Mouse (Mus musculus) lung, postnatal 10 days (tissue): ENCODE measurements around the gene Atp8a1.
A peak's percentile ranks its signal among the peaks of the same experiment; 100 is the strongest.

Experiments used
- DNase-seq: peaks from one replicate; pipeline ENCODE4 v3.0.0; 2021

The Atp8a1 gene

GRCm38 (mm10) chr5:67847253-67848165, at the start of gene Atp8a1:
Atp8a1 (minus strand) TSS chr5:67847434.
- DNase-seq: peak; percentile 99

GRCm38 (mm10) chr5:67884422-67885210, 37.4 kb upstream of the Atp8a1 start:
- no peak for DNase-seq

GRCm38 (mm10) chr5:67883564-67884171, 36.4 kb upstream of the Atp8a1 start:
- DNase-seq: peak; percentile 6

GRCm38 (mm10) chr5:67871414-67871813, 24.2 kb upstream of the Atp8a1 start:
- no peak for DNase-seq

GRCm38 (mm10) chr5:67866221-67866620, 19.0 kb upstream of the Atp8a1 start:
- no peak for DNase-seq

- no peak for DNase-seq
These were observed 18.4 kb upstream of the Atp8a1 start for GRCm38 (mm10) chr5:67865670-67866069.

- no peak for DNase-seq
These were observed 17.4 kb upstream of the Atp8a1 start for GRCm38 (mm10) chr5:67864508-67865060.

GRCm38 (mm10) chr5:67863950-67864391, 16.7 kb upstream of the Atp8a1 start:
- DNase-seq: no peak

- DNase-seq: no peak
These were observed 7.9 kb upstream of the Atp8a1 start for GRCm38 (mm10) chr5:67854963-67855606.

- no peak for DNase-seq
These were observed 5.6 kb upstream of the Atp8a1 start for GRCm38 (mm10) chr5:67852860-67853259.

- no peak for DNase-seq
These were observed 2.2 kb upstream of the Atp8a1 start for GRCm38 (mm10) chr5:67849411-67849810.

- no peak for DNase-seq
These were observed 1.3 kb upstream of the Atp8a1 start for GRCm38 (mm10) chr5:67848511-67849014.

GRCm38 (mm10) chr5:67846361-67847224, 641 bp downstream of the Atp8a1 start:
- DNase-seq: peak; percentile 51

- peak; percentile 35 for DNase-seq
These were observed 2.0 kb downstream of the Atp8a1 start for GRCm38 (mm10) chr5:67845190-67845691.

- no peak for DNase-seq
These were observed 3.2 kb downstream of the Atp8a1 start for GRCm38 (mm10) chr5:67844070-67844469.

- DNase-seq: no peak
These were observed 4.9 kb downstream of the Atp8a1 start for GRCm38 (mm10) chr5:67842306-67842705.

GRCm38 (mm10) chr5:67833841-67834240, 13.4 kb downstream of the Atp8a1 start:
- DNase-seq: no peak

- DNase-seq: no peak
These were observed 15.7 kb downstream of the Atp8a1 start for GRCm38 (mm10) chr5:67831293-67832147.

GRCm38 (mm10) chr5:67828356-67828755, 18.9 kb downstream of the Atp8a1 start:
- DNase-seq: no peak

- no peak for DNase-seq
These were observed 20.3 kb downstream of the Atp8a1 start for GRCm38 (mm10) chr5:67826935-67827334.
